Mouse (Mus musculus) limb, embryonic 15.5 days (tissue): ENCODE results near the gene BC030870. TPM values are rescaled to one million over a fixed set of nuclear protein-coding genes. Genes with fewer than 3 reads are reported as not detected.
"Not testable (repeated sequence)": the region's sequence is repeated elsewhere in the genome, so short reads cannot be mapped to it uniquely, and the experiment has no call there.

ENCODE experiments used
- ATAC-seq: fragments of 200-750 bp; cut with Nextera tagmentation; 2 replicates; pipeline ENCODE4 v1.8.0; 2017; ENCODE audit warnings: low read depth, moderate TSS enrichment; ENCODE audit not compliant: insufficient number of reproducible peaks, low FRiP score, low TSS enrichment
- H3K27ac ChIP-seq: fragments of 300-500 bp; sonication (generic); 2 replicates; pipeline ENCODE4 v1.5.1; 2015; ENCODE audit warnings: moderate library complexity, mild to moderate bottlenecking, inconsistent platforms
- H3K27me3 ChIP-seq: fragments of 300-500 bp; sonication (generic); 2 replicates; pipeline ENCODE4 v1.6.1; 2015; ENCODE audit warnings: inconsistent platforms
- H3K36me3 ChIP-seq: fragments of 300-500 bp; sonication (generic); 2 replicates; pipeline ENCODE4 v1.6.1; 2015; ENCODE audit warnings: inconsistent platforms
- H3K4me1 ChIP-seq: fragments of 300-500 bp; sonication (generic); 2 replicates; pipeline ENCODE4 v1.6.1; 2015; ENCODE audit warnings: inconsistent platforms
- H3K4me2 ChIP-seq: fragments of 300-500 bp; sonication (generic); 2 replicates; pipeline ENCODE4 v1.6.1; 2015; ENCODE audit warnings: mild to moderate bottlenecking, inconsistent platforms
- H3K4me3 ChIP-seq: fragments of 300-500 bp; sonication (generic); 2 replicates; pipeline ENCODE4 v1.5.1; 2015; ENCODE audit warnings: mild to moderate bottlenecking, inconsistent platforms
- H3K9ac ChIP-seq: fragments of 300-500 bp; sonication (generic); 2 replicates; pipeline ENCODE4 v1.6.1; 2015; ENCODE audit warnings: inconsistent platforms
- H3K9me3 ChIP-seq: fragments of 300-500 bp; sonication (generic); 2 replicates; pipeline ENCODE4 v1.6.1; 2016; ENCODE audit warnings: inconsistent platforms
- WGBS: fragments of 180-500 bp; shearing (Covaris S2); methylation state at CpG from one replicate; pipeline ENCODE4 v1.1.7; 2015; 5-methylcytosine and 5-hydroxymethylcytosine counted together
- polyA plus RNA-seq: library from polyadenylated mRNA; unstranded; fragments of >200 nt; fragmentation: Nextera tagmentation; extraction: Ambion mirVana; gene quantifications from 2 replicates; pipeline ENCODE4 v1.2.1, GENCODE M21; 2015

The BC030870 gene
- 0.11 TPM in 1 of 2 replicates, not detected in the other for polyA plus RNA-seq

- no peaks in the 10 kb centered on the region for H3K27me3 ChIP-seq
- 63% methylated on average over 15 of the region's 15 CpGs for WGBS
- H3K4me1 ChIP-seq: no peaks in the 10 kb centered on the region
- no peaks in the 10 kb centered on the region for H3K9me3 ChIP-seq
- no peaks in the 10 kb centered on the region for H3K36me3 ChIP-seq
- H3K27ac ChIP-seq: no peak within 1 kb of the TSS
- H3K9ac ChIP-seq: no peak within 1 kb of the TSS
- H3K4me2 ChIP-seq: no peak within 1 kb of the TSS
- no peak for ATAC-seq
- H3K4me3 ChIP-seq: no peak within 1 kb of the TSS
Measured at GRCm38 (mm10) chr8:65129199-65129788, at the start of gene BC030870. BC030870 (minus strand) TSS chr8:65129563.

DNA sequence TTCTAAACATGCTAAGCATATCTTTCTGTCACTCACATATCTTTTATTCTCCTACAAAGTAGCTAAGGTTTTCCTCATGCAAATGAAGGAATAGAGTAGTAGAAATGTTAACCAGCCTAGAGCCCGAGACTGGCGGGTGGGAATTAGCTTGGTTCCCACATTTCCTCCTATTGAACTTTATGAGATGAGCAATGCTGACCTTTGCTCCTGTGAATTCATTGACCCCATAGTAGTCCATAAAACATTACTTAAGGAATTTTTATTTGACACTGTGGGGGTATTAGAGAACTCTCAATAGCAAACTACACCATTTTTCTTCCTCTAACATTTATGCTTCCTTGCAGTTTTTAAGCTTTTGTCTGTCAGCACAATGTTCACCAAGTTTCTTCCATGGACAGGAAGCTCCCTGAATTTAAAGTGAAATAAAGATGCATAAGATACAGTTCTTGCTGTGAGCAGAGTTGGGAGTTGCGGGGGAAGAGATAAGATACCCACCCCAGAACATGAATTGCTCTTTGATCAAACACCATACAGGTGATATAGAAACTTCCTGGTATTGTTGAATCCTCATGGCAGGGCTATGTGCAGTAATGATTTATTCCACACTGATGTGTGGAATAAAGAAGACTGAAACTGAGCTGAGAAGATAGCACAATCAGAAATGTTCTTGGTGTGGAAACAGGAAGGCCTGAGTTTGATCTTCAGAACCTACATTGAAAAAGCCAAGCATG is 45.5 kb upstream of the BC030870 start:
- Histone ChIP-seq H3K4me1 (no peaks in the 10 kb centered on the region), H3K9ac (no peak overlapping the region), H3K9me3 (no peaks in the 10 kb centered on the region), H3K27ac (no peak overlapping the region), H3K4me2 (no peak overlapping the region), H3K27me3 (no peaks in the 10 kb centered on the region), H3K36me3 (no peaks in the 10 kb centered on the region), H3K4me3 (no peak overlapping the region)
- ATAC-seq: no peak
- 55% methylated on average over 3 of the region's 3 CpGs for WGBS

DNA sequence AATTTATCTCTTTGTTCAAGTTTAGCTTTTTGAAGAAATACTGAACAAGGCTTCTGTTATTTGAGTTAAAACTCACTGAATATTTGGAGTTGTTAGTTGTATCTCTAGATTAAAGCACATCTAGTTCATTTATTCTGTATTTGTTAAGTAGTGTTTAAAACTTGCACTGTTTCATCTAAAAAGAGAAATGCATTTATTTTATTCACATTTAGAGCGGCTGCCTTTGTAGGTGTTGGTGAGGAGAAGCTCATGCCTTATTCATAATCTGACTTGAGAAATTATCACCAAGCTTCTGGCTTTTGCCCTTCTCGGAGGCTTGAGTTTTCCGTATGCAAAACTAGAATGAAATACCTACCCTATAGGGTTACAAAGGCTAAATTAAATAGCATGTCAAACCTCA is 39.8 kb upstream of the BC030870 start:
- Histone ChIP-seq H3K27me3 (no peaks in the 10 kb centered on the region), H3K36me3 (no peaks in the 10 kb centered on the region), H3K9ac (no peak overlapping the region), H3K4me3 (no peak overlapping the region), H3K4me1 (no peaks in the 10 kb centered on the region), H3K4me2 (no peak overlapping the region), H3K9me3 (no peaks in the 10 kb centered on the region), H3K27ac (no peak overlapping the region)
- ATAC-seq: no peak
- 82% methylated on average over 3 of the region's 3 CpGs for WGBS

- H3K4me3 ChIP-seq, H3K9ac ChIP-seq, H3K27ac ChIP-seq, H3K9me3 ChIP-seq, H3K4me1 ChIP-seq, H3K4me2 ChIP-seq, ATAC-seq, H3K36me3 ChIP-seq, H3K27me3 ChIP-seq: not testable (repeated sequence)
- WGBS: 33% methylated on average over 1 of the region's 1 CpGs
Measured at GRCm38 (mm10) chr8:65160676-65161075, 31.3 kb upstream of the BC030870 start.

- ATAC-seq: no peak
- H3K4me3 ChIP-seq: no peak overlapping the region
- no peaks in the 10 kb centered on the region for H3K36me3 ChIP-seq
- no peaks in the 10 kb centered on the region for H3K4me1 ChIP-seq
- H3K27me3 ChIP-seq: no peaks in the 10 kb centered on the region
- H3K9me3 ChIP-seq: no peaks in the 10 kb centered on the region
- H3K27ac ChIP-seq: no peak overlapping the region
- H3K4me2 ChIP-seq: no peak overlapping the region
- WGBS: 44% methylated on average over 14 of the region's 14 CpGs
- no peak overlapping the region for H3K9ac ChIP-seq
Measured at GRCm38 (mm10) chr8:65159096-65159748, 29.9 kb upstream of the BC030870 start.

GRCm38 (mm10) chr8:65157901-65158300 is 28.5 kb upstream of the BC030870 start:
- no peaks in the 10 kb centered on the region for H3K36me3 ChIP-seq
- ATAC-seq: no peak
- no peaks in the 10 kb centered on the region for H3K27me3 ChIP-seq
- no peak overlapping the region for H3K27ac ChIP-seq
- WGBS: 81% methylated on average over 4 of the region's 4 CpGs
- H3K9ac ChIP-seq: no peak overlapping the region
- no peak overlapping the region for H3K4me3 ChIP-seq
- H3K9me3 ChIP-seq: no peaks in the 10 kb centered on the region
- H3K4me1 ChIP-seq: no peaks in the 10 kb centered on the region
- H3K4me2 ChIP-seq: no peak overlapping the region

DNA sequence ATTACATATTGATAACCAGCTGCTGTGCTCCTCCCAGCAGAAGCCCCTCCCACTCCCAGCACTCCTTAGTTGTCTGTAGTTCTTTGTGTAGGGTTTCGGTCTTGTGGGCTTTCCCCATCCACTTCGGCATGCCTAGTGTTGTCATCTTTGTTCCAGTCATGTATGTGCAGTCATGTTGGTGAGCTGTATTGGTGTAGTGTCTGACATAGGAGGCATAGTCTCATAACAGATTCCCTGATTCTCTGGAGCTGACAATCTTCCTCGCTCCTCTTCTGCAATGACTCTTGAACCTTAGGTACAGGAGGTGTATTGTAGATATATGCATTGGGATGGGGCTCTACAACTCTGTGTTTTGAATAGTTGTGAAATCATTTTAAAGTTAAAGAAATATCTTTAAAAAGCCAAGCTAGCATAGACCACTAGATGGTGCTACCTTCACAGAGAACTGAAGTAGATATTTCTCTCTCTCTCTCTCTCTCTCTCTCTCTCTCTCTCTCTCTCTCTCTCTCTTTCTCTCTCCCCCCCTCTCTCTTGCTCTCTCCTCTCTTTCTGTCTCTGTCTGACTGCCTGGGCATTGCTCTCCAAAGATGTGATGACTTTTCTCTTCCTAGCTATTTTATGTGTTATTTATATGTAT is 9.6 kb upstream of the BC030870 start:
- WGBS: 65% methylated on average over 3 of the region's 3 CpGs
- no peak for ATAC-seq
- H3K4me3 ChIP-seq: no peak overlapping the region
- H3K9ac ChIP-seq: no peak overlapping the region
- no peak overlapping the region for H3K27ac ChIP-seq
- H3K27me3 ChIP-seq: no peaks in the 10 kb centered on the region
- no peaks in the 10 kb centered on the region for H3K4me1 ChIP-seq
- no peaks in the 10 kb centered on the region for H3K9me3 ChIP-seq
- no peak overlapping the region for H3K4me2 ChIP-seq
- H3K36me3 ChIP-seq: no peaks in the 10 kb centered on the region

- no peak for ATAC-seq
- no peak overlapping the region for H3K4me2 ChIP-seq
- 78% methylated on average over 3 of the region's 3 CpGs for WGBS
- no peak overlapping the region for H3K27ac ChIP-seq
- no peaks in the 10 kb centered on the region for H3K27me3 ChIP-seq
- H3K9me3 ChIP-seq: no peaks in the 10 kb centered on the region
- H3K36me3 ChIP-seq: no peaks in the 10 kb centered on the region
- H3K4me1 ChIP-seq: no peaks in the 10 kb centered on the region
- no peak overlapping the region for H3K9ac ChIP-seq
- no peak overlapping the region for H3K4me3 ChIP-seq
Measured at GRCm38 (mm10) chr8:65126454-65126853, 2.9 kb downstream of the BC030870 start.

DNA sequence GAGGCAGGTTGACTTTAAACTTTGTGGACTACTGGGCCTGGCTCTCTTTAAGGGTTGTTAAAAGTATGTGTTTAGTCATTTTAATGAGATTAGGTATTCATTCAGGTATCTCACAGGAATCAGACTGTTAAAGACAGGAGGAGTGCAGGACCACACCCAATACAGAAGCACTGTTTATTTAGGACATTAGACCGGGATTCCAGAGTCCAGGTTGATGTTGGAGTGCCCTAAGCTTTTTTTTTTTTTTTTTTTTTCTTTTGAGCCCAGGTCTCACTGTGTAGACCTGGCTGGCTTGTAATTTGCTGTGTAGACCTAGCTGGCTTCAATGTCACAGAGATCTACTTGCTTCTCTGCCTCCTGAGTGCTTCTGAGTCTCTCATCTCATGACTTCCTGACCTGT is 3.3 kb downstream of the BC030870 start:
- Histone ChIP-seq H3K9me3 (no peaks in the 10 kb centered on the region), H3K4me3 (no peak overlapping the region), H3K36me3 (no peaks in the 10 kb centered on the region), H3K27me3 (no peaks in the 10 kb centered on the region), H3K4me2 (no peak overlapping the region), H3K27ac (no peak overlapping the region), H3K4me1 (no peaks in the 10 kb centered on the region), H3K9ac (no peak overlapping the region)
- ATAC-seq: no peak
- 44% methylated on average over 1 of the region's 1 CpGs for WGBS

- no peak for ATAC-seq
- Histone ChIP-seq H3K9ac (no peak overlapping the region), H3K4me2 (no peak overlapping the region), H3K4me1 (no peaks in the 10 kb centered on the region), H3K9me3 (no peaks in the 10 kb centered on the region), H3K4me3 (no peak overlapping the region), H3K36me3 (no peaks in the 10 kb centered on the region), H3K27ac (no peak overlapping the region), H3K27me3 (no peaks in the 10 kb centered on the region)
- WGBS: 77% methylated on average over 6 of the region's 6 CpGs
Measured at GRCm38 (mm10) chr8:65112092-65112491, 17.3 kb downstream of the BC030870 start.

DNA sequence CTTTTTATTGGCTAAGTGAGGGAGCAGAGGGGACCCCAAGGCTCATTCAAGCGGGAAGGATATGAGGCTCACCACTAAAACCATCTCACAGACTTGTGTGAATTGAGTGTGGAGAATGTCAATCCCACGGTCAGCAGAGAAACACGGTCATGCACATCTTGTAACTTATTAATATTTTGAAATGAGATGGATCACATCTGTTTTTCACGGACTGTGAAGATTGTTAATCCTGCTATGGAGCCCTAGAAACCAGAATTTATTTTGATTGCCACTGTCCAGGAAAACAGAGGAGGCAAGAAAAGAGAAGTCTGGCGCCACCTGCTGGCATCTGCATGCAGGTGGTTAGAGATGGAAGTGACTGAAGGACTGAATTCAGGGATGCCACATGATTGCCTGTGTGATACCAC is 19.1 kb downstream of the BC030870 start:
- no peak overlapping the region for H3K4me2 ChIP-seq
- H3K27me3 ChIP-seq: no peaks in the 10 kb centered on the region
- 31% methylated on average over 5 of the region's 5 CpGs for WGBS
- H3K4me1 ChIP-seq: no peaks in the 10 kb centered on the region
- no peak overlapping the region for H3K27ac ChIP-seq
- no peaks in the 10 kb centered on the region for H3K36me3 ChIP-seq
- H3K9me3 ChIP-seq: no peaks in the 10 kb centered on the region
- H3K9ac ChIP-seq: no peak overlapping the region
- no peak for ATAC-seq
- H3K4me3 ChIP-seq: no peak overlapping the region

- no peak overlapping the region for H3K9ac ChIP-seq
- ATAC-seq: no peak
- 68% methylated on average over 6 of the region's 6 CpGs for WGBS
Measured at GRCm38 (mm10) chr8:65108936-65109335, 20.4 kb downstream of the BC030870 start.

More at GRCm38 (mm10) chr8:65108936-65109335, 20.4 kb downstream of the BC030870 start:
- H3K36me3 ChIP-seq: no peaks in the 10 kb centered on the region
- H3K27ac ChIP-seq: no peak overlapping the region
- H3K4me3 ChIP-seq: no peak overlapping the region
- H3K4me2 ChIP-seq: no peak overlapping the region
- no peaks in the 10 kb centered on the region for H3K4me1 ChIP-seq
- no peaks in the 10 kb centered on the region for H3K27me3 ChIP-seq
- H3K9me3 ChIP-seq: no peaks in the 10 kb centered on the region
